Mouse (Mus musculus) adrenal gland, postnatal 36 days (tissue): ENCODE results near the gene Itpripl1. TPM values are rescaled to one million over a fixed set of nuclear protein-coding genes. Genes with fewer than 3 reads are reported as not detected.
A peak's percentile ranks its signal among the peaks of the same experiment; 100 is the strongest.
"Not testable (repeated sequence)": the region's sequence is repeated elsewhere in the genome, so short reads cannot be mapped to it uniquely, and the experiment has no call there.

Source experiments
- DNase-seq, 2 experiments: peaks; one replicate each; pipeline ENCODE4 v3.0.0; 2021; ENCODE audit warnings: mixed read lengths in 1 of 2
- long read RNA-seq, 2 experiments: library from polyadenylated mRNA; stranded (forward); transcript quantifications; one replicate each; pipeline ENCODE4 v2.0.0; 2021; ENCODE audit warnings: borderline sequencing depth in 2 of 2
- total RNA-seq, 2 experiments: library from RNA; stranded (reverse); gene quantifications; 2 replicates each; pipeline ENCODE4 v1.2.3; 2021

The Itpripl1 gene
- 1 to 10 TPM; 6.1 to 6.7 TPM for total RNA-seq
- long read RNA-seq, experiment 1, partial matches to known transcripts, result 0 of 3 reads
- long read RNA-seq, experiment 1, other reads (novel, unspliced or antisense), result 2 of 3 reads
- long read RNA-seq, experiment 2, result 0 reads

DNA sequence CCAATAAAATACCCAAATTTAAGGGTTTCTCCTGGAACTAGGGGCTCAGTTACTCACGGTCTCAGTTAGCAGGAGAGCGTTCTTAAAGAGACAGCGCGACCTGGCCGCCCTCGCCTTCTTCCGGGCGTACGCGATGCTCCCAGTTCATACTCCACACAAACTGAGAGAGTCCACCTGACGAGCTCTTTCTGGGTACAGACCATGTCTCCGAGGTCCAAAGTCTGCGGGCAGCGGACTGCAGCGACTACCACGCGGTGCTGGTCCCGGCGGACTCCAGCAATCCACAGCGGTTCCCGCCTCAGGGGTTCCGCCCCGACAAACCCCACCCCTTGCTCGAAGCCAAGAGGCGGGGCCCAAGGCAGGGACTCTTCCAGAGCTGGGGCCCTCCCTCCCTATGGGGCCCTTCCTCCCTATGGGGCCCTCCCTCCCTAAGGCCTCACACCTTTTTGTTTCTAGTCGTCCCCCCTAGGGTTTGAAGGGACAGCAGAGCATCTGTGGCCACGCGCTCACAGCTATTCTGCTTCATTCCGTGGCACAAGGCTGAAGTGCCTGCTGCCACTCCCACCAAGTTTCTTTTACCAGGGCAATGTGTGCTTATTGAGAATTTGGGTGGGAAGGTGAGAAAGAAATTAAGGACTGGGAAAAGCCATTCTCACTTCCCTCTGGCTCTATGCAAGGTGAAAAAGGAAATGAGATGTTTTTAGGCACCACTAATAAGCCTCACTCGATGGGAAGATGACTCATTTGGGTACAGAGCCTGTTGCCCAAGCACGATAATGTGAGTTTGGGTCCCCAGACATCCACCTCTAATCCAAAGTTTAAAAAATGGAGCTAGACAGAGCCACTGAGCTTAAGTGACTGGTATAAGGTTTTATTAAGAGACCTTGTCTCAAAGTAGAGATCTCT is at the start of gene Itpripl1:
Gene Itpripl1, minus strand, starts transcription at position 285 of the 906 bp plus-strand sequence.
- DNase-seq, result peak; percentile 87 to 92

GRCm38 (mm10) chr2:127189574-127189973 is 46.3 kb upstream of the Itpripl1 start:
- DNase-seq, result no peak

GRCm38 (mm10) chr2:127182598-127183381 is 39.5 kb upstream of the Itpripl1 start:
- DNase-seq, result peak; percentile 82 to 83

DNA sequence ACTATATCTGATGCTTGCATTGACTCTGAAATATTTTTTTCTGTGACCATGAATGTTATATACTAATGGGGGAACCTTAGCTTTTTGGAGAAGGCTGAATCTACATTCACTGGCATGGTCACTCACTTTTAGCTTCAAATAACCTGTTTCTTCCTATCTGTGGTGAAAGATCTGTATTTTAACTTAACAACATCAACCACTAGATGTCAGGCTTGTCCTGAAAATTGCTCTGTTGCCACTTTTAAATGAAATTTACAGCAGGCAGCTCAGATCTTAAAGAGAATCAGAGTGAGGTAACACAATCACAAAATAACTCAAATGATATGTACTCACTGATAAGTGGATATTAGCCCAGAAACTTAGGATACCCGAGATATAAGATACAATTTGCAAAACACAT is 23.0 kb upstream of the Itpripl1 start:
- peak in 1 of 2 experiments; percentile 25 for DNase-seq

GRCm38 (mm10) chr2:127165675-127166074 is 22.4 kb upstream of the Itpripl1 start:
- no peak for DNase-seq

DNA sequence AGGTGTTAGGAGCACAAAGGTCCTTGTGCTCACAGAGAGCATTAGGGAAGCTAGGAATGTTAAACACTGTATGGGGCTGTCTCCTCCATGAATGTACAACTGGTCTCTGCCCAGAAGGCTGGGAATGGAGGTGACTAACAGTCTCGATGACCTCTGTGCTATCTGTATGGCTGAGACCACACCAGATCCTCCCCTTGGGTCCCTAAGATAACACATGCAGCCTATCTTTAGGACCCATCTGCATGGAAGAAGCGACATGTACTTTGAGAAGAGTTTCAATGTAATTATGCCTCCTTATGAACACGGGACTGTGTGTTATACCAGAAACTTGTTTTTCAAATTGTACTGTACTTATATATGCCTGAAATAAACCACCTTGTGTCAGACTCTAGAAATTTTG is 2.5 kb upstream of the Itpripl1 start:
- no peak for DNase-seq

- DNase-seq, result peak in 1 of 2 experiments; percentile 10
Measured at GRCm38 (mm10) chr2:127142577-127143157, 575 bp downstream of the Itpripl1 start.

DNA sequence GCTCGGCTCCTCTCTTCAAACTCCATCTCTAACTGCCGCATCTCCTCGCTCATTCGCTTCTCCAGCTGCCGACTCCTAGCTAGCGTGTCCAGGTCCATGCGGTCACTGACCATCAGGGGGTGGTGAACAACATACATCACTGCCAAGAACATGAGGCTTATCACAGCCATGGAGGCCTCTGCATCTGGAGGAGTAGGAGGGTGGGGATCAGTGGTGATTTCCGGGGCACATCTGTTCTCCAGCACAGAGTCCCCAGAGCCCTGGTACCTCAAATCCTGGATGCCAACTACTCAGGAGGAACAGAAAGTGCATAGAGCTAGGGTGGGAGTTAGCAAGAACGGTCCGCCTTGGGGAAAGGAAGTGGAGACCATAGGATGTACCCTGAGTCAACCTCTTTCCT is 1.2 kb downstream of the Itpripl1 start:
- no peak for DNase-seq

- no peak for DNase-seq
Measured at GRCm38 (mm10) chr2:127140011-127140410, 3.2 kb downstream of the Itpripl1 start.

DNA sequence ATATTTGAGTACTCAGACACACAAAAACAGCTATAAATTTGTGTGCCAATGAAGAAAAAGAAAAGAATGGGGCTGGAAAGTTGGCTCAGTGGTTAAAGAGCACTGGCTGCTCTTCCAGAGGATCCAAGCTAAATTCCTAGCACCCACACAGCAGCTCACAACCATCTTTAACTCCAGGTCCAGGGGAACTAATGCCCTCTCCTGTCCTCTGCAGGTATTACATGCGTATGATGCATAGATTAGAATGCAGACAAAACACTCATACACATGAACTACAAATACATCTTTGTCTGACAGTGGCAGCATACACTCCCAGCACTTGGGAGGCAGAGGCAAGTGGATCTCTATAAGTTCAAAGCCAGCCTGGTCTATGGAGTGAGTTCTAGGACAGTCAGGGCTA is 3.6 kb downstream of the Itpripl1 start:
- DNase-seq, result no peak

- no peak for DNase-seq
Measured at GRCm38 (mm10) chr2:127139094-127139493, 4.1 kb downstream of the Itpripl1 start.

- no peak for DNase-seq
Measured at GRCm38 (mm10) chr2:127138449-127138848, 4.8 kb downstream of the Itpripl1 start.

DNA sequence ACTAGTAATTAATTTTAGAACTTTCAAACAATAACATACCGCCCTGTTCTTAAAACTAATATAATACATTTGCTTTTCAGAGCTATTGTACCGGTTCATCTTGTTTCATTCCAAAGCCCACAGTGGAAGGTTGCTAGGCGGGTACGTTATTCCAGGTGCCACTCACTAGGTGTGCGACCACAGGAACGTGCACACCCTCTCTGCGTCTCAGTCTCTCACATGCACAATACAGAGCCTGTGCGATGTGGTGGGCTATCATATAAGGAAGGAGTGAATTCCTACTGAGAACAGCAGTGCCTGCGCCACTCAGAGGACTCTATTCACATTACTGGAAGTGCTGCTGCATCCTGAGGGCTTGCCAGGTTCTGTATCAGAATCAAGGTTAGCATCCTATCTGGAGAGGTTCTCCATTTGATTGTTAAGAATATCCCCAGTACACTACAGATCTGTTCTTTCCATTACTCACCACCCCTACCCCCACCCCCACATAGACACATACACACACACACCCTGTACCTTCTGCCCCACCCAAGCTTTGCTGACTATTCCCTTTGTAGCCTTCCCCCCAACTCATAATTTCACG is 5.3 kb downstream of the Itpripl1 start:
- DNase-seq, result no peak

GRCm38 (mm10) chr2:127136979-127137378 is 6.3 kb downstream of the Itpripl1 start:
- peak; percentile 30 to 60 for DNase-seq

- not testable (repeated sequence) for DNase-seq
Measured at GRCm38 (mm10) chr2:127135255-127135654, 8.0 kb downstream of the Itpripl1 start.

DNA sequence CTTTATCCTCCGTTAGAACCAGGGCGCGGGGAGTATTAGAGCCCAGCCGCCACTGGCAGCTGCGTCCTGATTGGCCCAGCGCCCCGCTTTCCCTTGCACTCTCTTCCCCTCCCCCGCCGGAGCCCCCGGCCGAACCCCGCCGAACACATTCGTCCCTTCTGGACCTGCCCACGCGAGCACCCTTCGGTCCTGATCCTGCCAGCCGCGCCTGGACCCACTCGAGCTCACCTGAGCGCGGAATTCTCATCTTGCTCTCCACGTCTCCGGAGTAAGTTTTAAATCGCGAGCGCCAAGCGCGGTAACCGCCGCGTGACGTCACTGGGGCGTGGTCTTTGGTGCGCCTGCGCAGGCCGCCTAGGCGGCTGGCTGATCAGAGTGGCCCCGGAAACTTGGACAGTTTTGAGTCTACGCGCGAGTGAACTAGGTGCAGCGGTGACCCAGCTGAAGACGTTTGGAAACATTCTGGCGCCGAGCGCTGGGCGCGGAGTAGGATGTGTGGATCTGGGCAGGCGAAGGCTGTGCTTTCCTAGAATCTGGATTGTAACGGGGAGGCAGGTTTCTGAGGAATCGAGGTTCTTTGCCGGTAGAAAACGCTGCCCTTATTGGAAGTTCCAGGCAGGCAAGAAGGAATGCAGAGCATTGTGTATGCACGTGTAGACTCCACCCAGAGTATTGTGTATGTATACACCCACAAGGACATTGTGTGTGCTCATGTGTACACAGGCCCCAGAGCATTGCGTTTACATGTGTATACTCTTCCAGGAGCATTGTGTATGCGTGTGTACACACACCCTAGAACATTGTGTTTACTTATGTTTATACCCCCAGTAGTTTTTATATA is 9.4 kb downstream of the Itpripl1 start, which contains the start of gene Ncaph:
Gene Ncaph, minus strand, starts transcription at position 334 of the 841 bp plus-strand sequence.
- peak; percentile 95 to 96 for DNase-seq

GRCm38 (mm10) chr2:127131353-127131752 is 11.9 kb downstream of the Itpripl1 start:
- no peak for DNase-seq

- no peak for DNase-seq
Measured at GRCm38 (mm10) chr2:127128926-127129325, 14.3 kb downstream of the Itpripl1 start.

GRCm38 (mm10) chr2:127121591-127122235 is 21.5 kb downstream of the Itpripl1 start:
- peak; percentile 18 to 40 for DNase-seq

DNA sequence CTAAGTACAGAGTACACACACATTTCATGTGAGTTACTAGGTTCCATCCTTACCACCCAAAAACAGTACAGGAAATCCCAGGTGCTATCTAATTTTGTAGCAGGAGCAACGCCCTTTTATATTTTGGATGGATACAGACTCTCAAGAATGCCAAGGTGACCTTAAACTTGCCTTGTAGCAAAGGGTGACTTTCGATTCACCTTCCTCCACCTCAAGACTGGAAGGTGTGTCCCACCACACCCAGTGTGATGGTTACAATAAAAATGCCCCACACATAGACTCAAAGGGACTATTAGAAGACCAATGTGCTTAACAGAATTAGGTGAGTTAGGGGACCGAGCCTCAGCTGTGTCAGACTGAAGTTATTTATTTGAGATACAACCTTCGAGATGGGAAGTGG is 34.3 kb downstream of the Itpripl1 start:
- DNase-seq, result no peak
